Mouse (Mus musculus) heart, adult 18-20 months (tissue): ENCODE data around the gene Pald1. TPM values are rescaled to one million over a fixed set of nuclear protein-coding genes. Genes with fewer than 3 reads are reported as not detected.

Source experiments
- DNase-seq, 2 experiments: peaks; one replicate each; pipeline ENCODE4 v3.0.0; 2021 to 2022; ENCODE audit warnings: mixed read lengths in 1 of 2
- total RNA-seq, 2 experiments: library from RNA; stranded (reverse); gene quantifications; 2 replicates each; pipeline ENCODE4 v1.2.3; 2021

The Pald1 gene
- total RNA-seq, 2 experiments from 2014 or later: 16.0 to 16.2 TPM

- no peak for DNase-seq
These were observed 106.3 kb downstream of the Pald1 start for GRCm38 (mm10) chr10:61277051-61277450.

GRCm38 (mm10) chr10:61275669-61276110, 107.6 kb downstream of the Pald1 start:
- DNase-seq: peak; percentile 44 to 49

- no peak for DNase-seq
These were observed 108.8 kb downstream of the Pald1 start for GRCm38 (mm10) chr10:61274532-61274931.

- peak; percentile 63 to 79 for DNase-seq
These were observed 109.5 kb downstream of the Pald1 start for GRCm38 (mm10) chr10:61273844-61274215.

- peak; percentile 49 to 54 for DNase-seq
These were observed 110.1 kb downstream of the Pald1 start, which contains the start of gene Adamts14 for GRCm38 (mm10) chr10:61273081-61273843. TSS of gene Adamts14 (minus strand) at chr10:61273438.

GRCm38 (mm10) chr10:61272631-61273030, 110.7 kb downstream of the Pald1 start:
- no peak for DNase-seq

GRCm38 (mm10) chr10:61272089-61272626, 111.2 kb downstream of the Pald1 start:
- DNase-seq: peak; percentile 46 to 58

Other genes with a start within 250 kb of the Pald1 start
- 10 to 100 TPM; 16.6 to 22.3 TPM for gene Sgpl1, start 235.8 kb downstream of the Pald1 start, total RNA-seq
- gene Tbata, start 211.6 kb downstream of the Pald1 start, total RNA-seq: not detected
- 1 to 10 TPM in 1 of 2 experiments, under 1 TPM in 1; 0.79 to 1.0 TPM for gene Adamts14, start 110.1 kb downstream of the Pald1 start, total RNA-seq
- gene Prf1, start 85.7 kb downstream of the Pald1 start, total RNA-seq: under 1 TPM; 0.40 to 0.59 TPM
- gene Nodal, start 34.4 kb upstream of the Pald1 start, total RNA-seq: not detected
- 10 to 100 TPM; 63.9 to 82.2 TPM for gene Eif4ebp2, start 69.1 kb upstream of the Pald1 start, total RNA-seq
- gene Lrrc20, start 92.3 kb upstream of the Pald1 start, total RNA-seq: 10 to 100 TPM; 32.8 to 39.8 TPM
- under 1 TPM in 1 of 2 experiments, not detected in 1; 0.08 TPM for gene Npffr1, start 212.0 kb upstream of the Pald1 start, total RNA-seq